Mouse (Mus musculus) cerebellum, postnatal 36 days (tissue): ENCODE measurements around the gene Glra4.
"Not testable (repeated sequence)": the region's sequence is repeated elsewhere in the genome, so short reads cannot be mapped to it uniquely, and the experiment has no call there.

Experiments used
- DNase-seq, 2 experiments: peaks; one replicate each; pipeline ENCODE4 v3.0.0; 2021 to 2022; ENCODE audit warnings: mixed read lengths in 2 of 2

Gene Glra4

DNA sequence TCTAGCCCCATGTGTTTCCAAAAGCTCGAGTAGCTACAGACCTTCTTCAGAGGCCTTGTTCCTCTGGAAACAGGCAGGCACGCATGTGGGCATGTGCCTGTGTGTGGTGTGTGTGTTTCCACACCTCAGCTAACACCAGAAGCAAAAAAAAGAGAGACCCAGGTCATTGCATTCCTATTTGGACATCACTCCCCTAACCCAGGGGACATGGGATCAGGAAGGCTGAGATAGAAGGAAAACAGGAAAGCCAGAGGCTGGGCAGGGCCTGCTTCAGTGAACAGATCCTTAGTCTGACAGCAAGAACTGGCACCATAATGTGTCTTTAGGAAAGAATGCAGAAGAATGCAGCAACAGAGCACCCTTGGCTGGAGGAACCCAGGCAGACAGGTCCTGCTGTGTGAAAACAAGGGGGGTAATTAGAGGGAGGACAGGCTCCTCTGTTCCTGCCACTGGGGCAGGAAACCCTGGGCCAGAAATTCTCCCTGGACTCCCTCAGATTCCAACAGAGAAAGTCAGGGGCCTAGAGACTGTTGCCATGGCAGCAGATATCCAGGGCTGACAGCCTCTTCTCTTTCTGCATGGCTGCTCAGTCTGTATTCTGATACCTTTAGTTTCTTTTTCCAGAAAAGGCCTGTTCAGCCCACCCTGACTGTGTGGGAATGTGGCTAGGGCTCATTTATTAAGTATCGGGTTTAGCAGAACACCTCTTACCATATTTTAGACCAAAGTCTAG, 65.0 kb downstream of the Glra4 start:
- not testable (repeated sequence) for DNase-seq

- DNase-seq: peak; percentile 4 to 37
Measured at GRCm38 (mm10) chrX:136708782-136709181, 71.2 kb downstream of the Glra4 start.

GRCm38 (mm10) chrX:136708168-136708681, 71.7 kb downstream of the Glra4 start:
- peak in 1 of 2 experiments; percentile 36 for DNase-seq
